In genomic region chr10:93429912-93430310, GRCm38 (mm10) we compare ENCODE assay signal across 30 mouse cellular contexts. TPM values are rescaled to one million over a fixed set of nuclear protein-coding genes. Genes with fewer than 3 reads are reported as not detected.
A peak's percentile ranks its signal among the peaks of the same experiment; 100 is the strongest.
DNase-seq lines count a peak whose midpoint lies in the region; ATAC-seq and TF ChIP-seq lines count a peak whose summit lies in the region.
"Had no signal": no experiment of that assay in that cellular context is flagged by ENCODE, and none has a peak within 500 bp of the region (broad histone marks: within the 10 kb centered on the region; RNA-seq: fewer than 3 reads in every experiment).

No protein-coding gene starts in this region.

- TF ChIP-seq POLR2A in brain, embryonic 14.5 days (IDR thresholded peaks at IDR 0.05; ENCODE audit: borderline replicate concordance, extremely low read depth, insufficient read depth, insufficient read length, poor library complexity, severe bottlenecking) = no peak

- no peak for ATAC-seq in forebrain, embryonic 11.5 days (replicated peaks; ENCODE audit: low FRiP score)
- no peak for ATAC-seq in forebrain, embryonic 15.5 days (replicated peaks)
- no peak for ATAC-seq in hindbrain, embryonic 13.5 days (ENCODE audit: low FRiP score)
- no peak for ATAC-seq in hindbrain, embryonic 14.5 days (ENCODE audit: low FRiP score)
- no peak for ATAC-seq in neural tube, embryonic 11.5 days (ENCODE audit: insufficient read depth, low FRiP score, low TSS enrichment)
- no peak for ATAC-seq in neural tube, embryonic 15.5 days (ENCODE audit: low FRiP score)
- ATAC-seq: intestine, embryonic 16.5 days; lung, postnatal 0 days; midbrain, embryonic 15.5 days had no signal

- no peaks in the 10 kb centered on the region for H3K9me3 ChIP-seq in forebrain, embryonic 11.5 days (ENCODE audit: control insufficient read depth, low read length)
- no peaks in the 10 kb centered on the region for H3K9me3 ChIP-seq in forebrain, embryonic 15.5 days
- no peaks in the 10 kb centered on the region for H3K9me3 ChIP-seq in hindbrain, embryonic 13.5 days
- H3K9me3 ChIP-seq in hindbrain, embryonic 14.5 days (ENCODE audit: control insufficient read depth, low read length) = no peaks in the 10 kb centered on the region
- no peaks in the 10 kb centered on the region for H3K9me3 ChIP-seq in neural tube, embryonic 11.5 days (ENCODE audit: control insufficient read depth, low read length)
- H3K9me3 ChIP-seq in neural tube, embryonic 15.5 days (replicated peaks) = no peaks in the 10 kb centered on the region
- H3K9me3 ChIP-seq: heart, embryonic 10.5 days; heart, embryonic 15.5 days; limb, embryonic 10.5 days; limb, embryonic 15.5 days; liver, embryonic 13.5 days; megakaryocyte, embryonic 14.5 days; midbrain, embryonic 15.5 days; neural tube, embryonic 12.5 days; stomach, embryonic 15.5 days had no signal

- H3K4me3 ChIP-seq in forebrain, embryonic 11.5 days (ENCODE audit: low read depth, low read length) = no peak overlapping the region
- H3K4me3 ChIP-seq in forebrain, embryonic 15.5 days = no peak overlapping the region
- H3K4me3 ChIP-seq in hindbrain, embryonic 13.5 days = no peak overlapping the region
- H3K4me3 ChIP-seq in hindbrain, embryonic 14.5 days (replicated peaks; ENCODE audit: low read length) = no peak overlapping the region
- no peak overlapping the region for H3K4me3 ChIP-seq in neural tube, embryonic 11.5 days (ENCODE audit: low read depth, low read length)
- no peak overlapping the region for H3K4me3 ChIP-seq in neural tube, embryonic 15.5 days (replicated peaks)
- H3K4me3 ChIP-seq: limb, embryonic 15.5 days; midbrain, embryonic 15.5 days; neural tube, embryonic 12.5 days; stomach, embryonic 15.5 days had no signal

- H3K4me2 ChIP-seq in forebrain, embryonic 11.5 days (ENCODE audit: low read depth, low read length, severe bottlenecking) = no peak overlapping the region
- no peak overlapping the region for H3K4me2 ChIP-seq in forebrain, embryonic 15.5 days (replicated peaks)
- H3K4me2 ChIP-seq in hindbrain, embryonic 13.5 days = no peak overlapping the region
- no peak overlapping the region for H3K4me2 ChIP-seq in hindbrain, embryonic 14.5 days (replicated peaks)
- no peak overlapping the region for H3K4me2 ChIP-seq in neural tube, embryonic 11.5 days (ENCODE audit: low read depth)
- H3K4me2 ChIP-seq in neural tube, embryonic 15.5 days = no peak overlapping the region
- H3K4me2 ChIP-seq: stomach, embryonic 15.5 days had no signal

- peak; percentile 39 for DNase-seq in forebrain, embryonic 11.5 days (ENCODE audit: low spot score)
- no peak for DNase-seq in hindbrain, embryonic 14.5 days (ENCODE audit: low spot score)
- DNase-seq in neural tube, embryonic 11.5 days (ENCODE audit: low spot score) = no peak
- DNase-seq in brain, embryonic 14.5 days (ENCODE audit: low read depth) = peak; percentile 37
- DNase-seq: adrenal gland, postnatal 14 days; cerebellum, adult 11-12 months; cerebellum, postnatal 36 days; gastrocnemius, postnatal 14 days; kidney, adult 8-10 months; kidney, postnatal 4 days; liver, embryonic 13.5 days; lung, adult 18-20 months; lung, postnatal 4 days; thymus, adult 18-20 months; thymus, postnatal 36 days had no signal

- H3K27me3 ChIP-seq in forebrain, embryonic 11.5 days (ENCODE audit: control insufficient read depth, insufficient read depth, low read length) = no peaks in the 10 kb centered on the region
- H3K27me3 ChIP-seq in forebrain, embryonic 15.5 days = no peaks in the 10 kb centered on the region
- H3K27me3 ChIP-seq in hindbrain, embryonic 13.5 days = peaks cover 4% of the 10 kb centered on the region; the same call in 1 of the 2 replicates
- H3K27me3 ChIP-seq in hindbrain, embryonic 14.5 days (ENCODE audit: control insufficient read depth, insufficient read depth, low read length) = no peaks in the 10 kb centered on the region
- H3K27me3 ChIP-seq in neural tube, embryonic 11.5 days (ENCODE audit: control insufficient read depth, insufficient read depth, low read length) = no peaks in the 10 kb centered on the region
- no peaks in the 10 kb centered on the region for H3K27me3 ChIP-seq in neural tube, embryonic 15.5 days (replicated peaks)
- H3K27me3 ChIP-seq: heart, embryonic 15.5 days; limb, embryonic 15.5 days; liver, embryonic 13.5 days; midbrain, embryonic 15.5 days; neural tube, embryonic 12.5 days; stomach, embryonic 15.5 days had no signal

- TF ChIP-seq CTCF in brain, embryonic 14.5 days (IDR thresholded peaks at IDR 0.05; ENCODE audit: borderline replicate concordance, extremely low read depth, insufficient read depth, insufficient read length) = no peak

- H3K4me1 ChIP-seq in forebrain, embryonic 11.5 days (replicated peaks; ENCODE audit: control insufficient read depth, insufficient read depth, low read length) = peaks cover 12% of the 10 kb centered on the region
- H3K4me1 ChIP-seq in forebrain, embryonic 15.5 days = peaks cover 22% of the 10 kb centered on the region
- H3K4me1 ChIP-seq in hindbrain, embryonic 13.5 days (replicated peaks) = peaks cover 24% of the 10 kb centered on the region
- H3K4me1 ChIP-seq in hindbrain, embryonic 14.5 days (replicated peaks; ENCODE audit: control insufficient read depth, insufficient read depth, low read length) = 0 out of 2 replicates have a peak, but pooled peaks cover 16% of the 10 kb centered on the region
- H3K4me1 ChIP-seq in neural tube, embryonic 11.5 days (ENCODE audit: control insufficient read depth, insufficient read depth, low read length) = peaks cover 8% of the 10 kb centered on the region; the same call in 1 of the 2 replicates
- peaks cover 21% of the 10 kb centered on the region for H3K4me1 ChIP-seq in neural tube, embryonic 15.5 days

- no peak overlapping the region for H3K27ac ChIP-seq in forebrain, embryonic 11.5 days (ENCODE audit: low read depth, low read length)
- H3K27ac ChIP-seq in forebrain, embryonic 15.5 days (replicated peaks) = no peak overlapping the region
- H3K27ac ChIP-seq in hindbrain, embryonic 13.5 days = 0 out of 2 replicates have a peak overlapping the region, but pooled peaks have one; percentile 70
- H3K27ac ChIP-seq in hindbrain, embryonic 14.5 days = no peak overlapping the region
- no peak overlapping the region for H3K27ac ChIP-seq in neural tube, embryonic 11.5 days (ENCODE audit: low read depth, low read length)
- H3K27ac ChIP-seq in neural tube, embryonic 15.5 days (replicated peaks) = no peak overlapping the region
- H3K27ac ChIP-seq: liver, embryonic 13.5 days; neural tube, embryonic 12.5 days; stomach, embryonic 15.5 days had no signal

- H3K9ac ChIP-seq in forebrain, embryonic 11.5 days (ENCODE audit: low read length) = no peak overlapping the region
- H3K9ac ChIP-seq in forebrain, embryonic 15.5 days (replicated peaks) = no peak overlapping the region
- no peak overlapping the region for H3K9ac ChIP-seq in hindbrain, embryonic 13.5 days
- no peak overlapping the region for H3K9ac ChIP-seq in hindbrain, embryonic 14.5 days
- H3K9ac ChIP-seq in neural tube, embryonic 11.5 days (ENCODE audit: low read length) = 0 out of 2 replicates have a peak overlapping the region, but pooled peaks have one; percentile 6
- no peak overlapping the region for H3K9ac ChIP-seq in neural tube, embryonic 15.5 days (replicated peaks)
- H3K9ac ChIP-seq: limb, embryonic 15.5 days; midbrain, embryonic 15.5 days; neural tube, embryonic 12.5 days; stomach, embryonic 15.5 days had no signal

- no peaks in the 10 kb centered on the region for H3K36me3 ChIP-seq in forebrain, embryonic 11.5 days (ENCODE audit: control insufficient read depth, insufficient read depth, low read length)
- no peaks in the 10 kb centered on the region for H3K36me3 ChIP-seq in forebrain, embryonic 15.5 days
- no peaks in the 10 kb centered on the region for H3K36me3 ChIP-seq in hindbrain, embryonic 13.5 days
- H3K36me3 ChIP-seq in hindbrain, embryonic 14.5 days (replicated peaks; ENCODE audit: control insufficient read depth, insufficient read depth) = no peaks in the 10 kb centered on the region
- H3K36me3 ChIP-seq in neural tube, embryonic 11.5 days (ENCODE audit: control insufficient read depth, insufficient read depth, low read length) = no peaks in the 10 kb centered on the region
- no peaks in the 10 kb centered on the region for H3K36me3 ChIP-seq in neural tube, embryonic 15.5 days
- H3K36me3 ChIP-seq: heart, embryonic 10.5 days; heart, embryonic 15.5 days; limb, embryonic 10.5 days; limb, embryonic 15.5 days; liver, embryonic 13.5 days; midbrain, embryonic 15.5 days; neural tube, embryonic 12.5 days; stomach, embryonic 15.5 days had no signal

- WGBS in forebrain, embryonic 11.5 days = 90% methylated on average over 8 of the region's 8 CpGs
- 54% methylated on average over 8 of the region's 8 CpGs for WGBS in forebrain, embryonic 15.5 days
- WGBS in hindbrain, embryonic 13.5 days = 88% methylated on average over 8 of the region's 8 CpGs
- 85% methylated on average over 8 of the region's 8 CpGs for WGBS in hindbrain, embryonic 14.5 days
- WGBS in neural tube, embryonic 11.5 days = 88% methylated on average over 8 of the region's 8 CpGs
- 89% methylated on average over 8 of the region's 8 CpGs for WGBS in neural tube, embryonic 15.5 days

RNA-seq across cellular contexts. Expression of gene Lta4h, which starts 23.3 kb away (rescaled TPM):
- 152 and 163 TPM in 2 replicates for polyA plus RNA-seq in forebrain, embryonic 11.5 days (2014; fragmentation: Nextera tagmentation; extraction: Ambion mirVana)
- 95.1 and 99.0 TPM in 2 replicates for polyA plus RNA-seq in forebrain, embryonic 15.5 days (2015; fragmentation: Nextera tagmentation; extraction: Ambion mirVana)
- polyA plus RNA-seq in hindbrain, embryonic 13.5 days (2015; fragmentation: Nextera tagmentation; extraction: Ambion mirVana) = 98.4 and 101 TPM in 2 replicates
- polyA plus RNA-seq in hindbrain, embryonic 14.5 days (2014; fragmentation: Nextera tagmentation; extraction: Ambion mirVana) = 89.8 and 95.4 TPM in 2 replicates
- 167 and 168 TPM in 2 replicates for polyA plus RNA-seq in neural tube, embryonic 11.5 days (2014; fragmentation: Nextera tagmentation; extraction: Ambion mirVana)
- polyA plus RNA-seq in neural tube, embryonic 15.5 days (2015; fragmentation: Nextera tagmentation; extraction: Ambion mirVana) = 79.3 and 129 TPM in 2 replicates
- polyA plus RNA-seq in brain, embryonic 14.5 days (2012; rRNA removed) = 70.3 and 77.5 TPM in 2 replicates

RNA-seq across cellular contexts. Expression of gene Hal, which starts 58.7 kb away (rescaled TPM):
- not detected in 2 replicates for polyA plus RNA-seq in forebrain, embryonic 11.5 days (2014; fragmentation: Nextera tagmentation; extraction: Ambion mirVana)
- not detected in 2 replicates for polyA plus RNA-seq in forebrain, embryonic 15.5 days (2015; fragmentation: Nextera tagmentation; extraction: Ambion mirVana)
- polyA plus RNA-seq in hindbrain, embryonic 13.5 days (2015; fragmentation: Nextera tagmentation; extraction: Ambion mirVana) = not detected in 2 replicates
- not detected in 2 replicates for polyA plus RNA-seq in hindbrain, embryonic 14.5 days (2014; fragmentation: Nextera tagmentation; extraction: Ambion mirVana)
- polyA plus RNA-seq in neural tube, embryonic 11.5 days (2014; fragmentation: Nextera tagmentation; extraction: Ambion mirVana) = 0.12 TPM in 1 of 2 replicates, not detected in the other
- 0.09 and 0.24 TPM in 2 replicates for polyA plus RNA-seq in neural tube, embryonic 15.5 days (2015; fragmentation: Nextera tagmentation; extraction: Ambion mirVana)
- polyA plus RNA-seq in brain, embryonic 14.5 days (2012; rRNA removed) = 0.13 and 0.18 TPM in 2 replicates
- polyA plus RNA-seq: embryonic facial prominence, embryonic 11.5 days; kidney, postnatal 0 days; lung, postnatal 0 days had no signal

Comparison
In these comparisons a context has a peak if more than half of its experiments do, and no peak if none do; other contexts are left out.
1. DNase-seq: peak in forebrain, embryonic 11.5 days (single experiment) and brain, embryonic 14.5 days (single experiment); none in hindbrain, embryonic 14.5 days (single experiment) and neural tube, embryonic 11.5 days (single experiment).